ENCODE assay signal across 21 mouse cellular contexts in the genomic region with DNA sequence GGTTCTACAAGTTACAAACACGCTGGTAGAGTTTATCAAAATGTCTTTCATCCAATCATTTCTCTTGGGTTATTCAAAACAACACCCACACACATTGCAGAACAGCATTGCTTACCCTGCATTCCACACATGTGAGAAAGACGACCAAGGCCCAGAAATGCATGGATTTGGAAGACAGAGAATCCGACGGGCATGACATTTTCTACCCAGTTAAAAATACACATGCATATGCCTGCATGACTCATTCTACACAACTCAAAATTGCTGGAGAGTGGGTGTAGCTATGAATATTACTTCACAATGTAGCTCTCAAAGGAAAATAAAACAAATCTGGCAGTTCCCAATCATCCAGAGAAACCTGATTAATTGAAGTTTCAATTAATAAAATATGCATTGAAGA. TPM values are rescaled to one million over a fixed set of nuclear protein-coding genes. Genes with fewer than 3 reads are reported as not detected.
DNase-seq lines count a peak whose midpoint lies in the region; ATAC-seq lines count a peak whose summit lies in the region.
"Had no signal": no experiment of that assay in that cellular context is flagged by ENCODE, and none has a peak within 500 bp of the region (broad histone marks: within the 10 kb centered on the region; RNA-seq: fewer than 3 reads in every experiment).

No protein-coding gene starts in this region.

- no peak for ATAC-seq in midbrain, embryonic 15.5 days (replicated peaks)
- ATAC-seq: hindbrain, embryonic 16.5 days had no signal

- H3K4me3 ChIP-seq in midbrain, embryonic 15.5 days: no peak overlapping the region
- H3K4me3 ChIP-seq: embryonic facial prominence, embryonic 15.5 days; forebrain, embryonic 10.5 days; liver, embryonic 13.5 days; lung, embryonic 15.5 days had no signal

- 73% methylated on average over 4 of the region's 4 CpGs for whole genome bisulfite sequencing in midbrain, embryonic 15.5 days

- H3K9ac ChIP-seq in midbrain, embryonic 15.5 days: no peak overlapping the region
- H3K9ac ChIP-seq: embryonic facial prominence, embryonic 15.5 days; liver, embryonic 13.5 days; lung, embryonic 15.5 days had no signal

- H3K4me1 ChIP-seq in midbrain, embryonic 15.5 days: no peaks in the 10 kb centered on the region
- H3K4me1 ChIP-seq: embryonic facial prominence, embryonic 15.5 days; forebrain, embryonic 10.5 days; liver, embryonic 13.5 days; lung, embryonic 15.5 days had no signal

- intact Hi-C loops in left cerebral cortex, postnatal 25 days (cut with DNase I): loop anchor here (5.0 kb wide), 1 partner anchor 39 kb away; a partner anchor contains a TSS

- no peaks in the 10 kb centered on the region for H3K9me3 ChIP-seq in midbrain, embryonic 15.5 days
- H3K9me3 ChIP-seq: embryonic facial prominence, embryonic 15.5 days; forebrain, embryonic 10.5 days; liver, embryonic 13.5 days; lung, embryonic 15.5 days had no signal

- H3K27me3 ChIP-seq in midbrain, embryonic 15.5 days (replicated peaks): no peaks in the 10 kb centered on the region
- H3K27me3 ChIP-seq: embryonic facial prominence, embryonic 15.5 days; liver, embryonic 13.5 days; lung, embryonic 15.5 days had no signal

- H3K36me3 ChIP-seq in midbrain, embryonic 15.5 days (replicated peaks): no peaks in the 10 kb centered on the region
- H3K36me3 ChIP-seq: embryonic facial prominence, embryonic 15.5 days; forebrain, embryonic 10.5 days; liver, embryonic 13.5 days; lung, embryonic 15.5 days had no signal

- no peak overlapping the region for H3K27ac ChIP-seq in midbrain, embryonic 15.5 days
- H3K27ac ChIP-seq: embryonic facial prominence, embryonic 15.5 days; forebrain, embryonic 10.5 days; liver, embryonic 13.5 days; lung, embryonic 15.5 days had no signal

- no peak overlapping the region for H3K4me2 ChIP-seq in midbrain, embryonic 15.5 days
- H3K4me2 ChIP-seq: embryonic facial prominence, embryonic 15.5 days; heart, embryonic 11.5 days; liver, embryonic 13.5 days; lung, embryonic 15.5 days had no signal

- DNase-seq in right cerebral cortex, adult 2 months (ENCODE audit: low spot score in 2 of 2): peak; percentile 57
- no peak for DNase-seq in right cerebral cortex, postnatal 4 days
- DNase-seq in layer of hippocampus, adult 9-11 months: peak; percentile 73
- peak; percentile 50 to 89 for DNase-seq in left cerebral cortex, postnatal 25 days (ENCODE audit: low spot score in 2 of 2)
- no peak for DNase-seq in heart, adult 9 months (ENCODE audit: low spot score in 2 of 2)
- no peak for DNase-seq in lung, postnatal 14 days
- DNase-seq: adrenal gland, postnatal 36 days; cerebellum, adult 9-10 months; kidney, adult 11 months; kidney, postnatal 10 days; liver, embryonic 13.5 days; midbrain, embryonic 14.5 days had no signal

RNA-seq across cellular contexts. Expression of a gene that starts 41.0 kb away (rescaled TPM):
- 10 to 100 TPM; 94.7 to 94.8 TPM for total RNA-seq in left cerebral cortex, postnatal 25 days (2021)
- polyA plus RNA-seq in midbrain, embryonic 15.5 days (2015; fragmentation: Nextera tagmentation; extraction: Ambion mirVana): 54.0 and 65.6 TPM in 2 replicates
- total RNA-seq: heart, postnatal 25 days; megakaryocyte, adult 5-6 weeks had no signal
- polyA plus RNA-seq: liver, embryonic 13.5 days; testis, adult 2 months had no signal

Comparison
In these comparisons a context has a peak if more than half of its experiments do, and no peak if none do; other contexts are left out.
1. DNase-seq: peak in right cerebral cortex, adult 2 months (2 of 2), layer of hippocampus, adult 9-11 months (single experiment) and left cerebral cortex, postnatal 25 days (2 of 2); none in right cerebral cortex, postnatal 4 days (single experiment), heart, adult 9 months (0 of 2) and lung, postnatal 14 days (single experiment).